Mouse (Mus musculus) ES-E14 (cell line): ENCODE results near the gene Prpf40a.

ENCODE experiments used
- CHD2 ChIP-seq: IDR thresholded peaks from 2 replicates; pipeline ENCODE4 v1.6.1; 2014; ENCODE audit warnings: mild to moderate bottlenecking, low read depth, low read length, inconsistent platforms
- HCFC1 ChIP-seq: IDR thresholded peaks from 2 replicates; pipeline ENCODE4 v1.6.1; 2012; ENCODE audit warnings: low read length, inconsistent platforms, borderline replicate concordance; ENCODE audit not compliant: insufficient read depth

GRCm38 (mm10) chr2:53189811-53190210, 1.3 kb downstream of the Prpf40a start:
- TF ChIP-seq CHD2 (no peak), HCFC1 (no peak)
